Mouse (Mus musculus): Measurements from ENCODE around the gene Shroom3.

GRCm38 (mm10) chr5:92998494-92999016 is 315.3 kb downstream of the Shroom3 start:
- TF ChIP-seq CTCF (IDR thresholded peaks at IDR 0.05; ENCODE audit: low read depth, low read length) (no peak), POLR2A (IDR thresholded peaks at IDR 0.05; ENCODE audit: borderline replicate concordance, low read depth, low read length) (no peak)

All from bone marrow macrophage, adult 2 months (primary cell).